Mouse (Mus musculus) A20 (cell line): ENCODE measurements around the gene Insyn1.

Experiments
- DNase-seq: peaks from one replicate; pipeline ENCODE4 v3.0.0-alpha.2; 2011; ENCODE audit warnings: low read depth, low spot score

Gene Insyn1

GRCm38 (mm10) chr9:58487851-58488801 is at the start of gene Insyn1:
Insyn1 (plus strand) TSS chr9:58488603.
- no peak for DNase-seq

- no peak for DNase-seq
Observed at GRCm38 (mm10) chr9:58438921-58439396, 49.4 kb upstream of the Insyn1 start.

GRCm38 (mm10) chr9:58440100-58440499 is 48.3 kb upstream of the Insyn1 start:
- no peak for DNase-seq

- no peak for DNase-seq
Observed at GRCm38 (mm10) chr9:58440614-58441013, 47.8 kb upstream of the Insyn1 start.

GRCm38 (mm10) chr9:58441351-58442104 is 46.9 kb upstream of the Insyn1 start:
- DNase-seq: no peak

- DNase-seq: no peak
Observed at GRCm38 (mm10) chr9:58442105-58443010, 46.0 kb upstream of the Insyn1 start.

- DNase-seq: no peak
Observed at GRCm38 (mm10) chr9:58443061-58443460, 45.3 kb upstream of the Insyn1 start.

GRCm38 (mm10) chr9:58446829-58447228 is 41.6 kb upstream of the Insyn1 start:
- DNase-seq: no peak

GRCm38 (mm10) chr9:58447997-58448595 is 40.3 kb upstream of the Insyn1 start:
- DNase-seq: no peak

- DNase-seq: no peak
Observed at GRCm38 (mm10) chr9:58449526-58449925, 38.9 kb upstream of the Insyn1 start.

- no peak for DNase-seq
Observed at GRCm38 (mm10) chr9:58453791-58454378, 34.5 kb upstream of the Insyn1 start.

GRCm38 (mm10) chr9:58454886-58455285 is 33.5 kb upstream of the Insyn1 start:
- no peak for DNase-seq

- DNase-seq: no peak
Observed at GRCm38 (mm10) chr9:58455798-58456197, 32.6 kb upstream of the Insyn1 start.

GRCm38 (mm10) chr9:58457481-58457955 is 30.9 kb upstream of the Insyn1 start:
- no peak for DNase-seq

- peak; percentile 12 for DNase-seq
Observed at GRCm38 (mm10) chr9:58458341-58458740, 30.1 kb upstream of the Insyn1 start.

- no peak for DNase-seq
Observed at GRCm38 (mm10) chr9:58458856-58459553, 29.4 kb upstream of the Insyn1 start.

GRCm38 (mm10) chr9:58467345-58468025 is 20.9 kb upstream of the Insyn1 start:
- DNase-seq: no peak

GRCm38 (mm10) chr9:58470466-58470865 is 17.9 kb upstream of the Insyn1 start:
- DNase-seq: no peak

- DNase-seq: no peak
Observed at GRCm38 (mm10) chr9:58473211-58473815, 15.1 kb upstream of the Insyn1 start.
